Mouse (Mus musculus): ENCODE data around the gene Defa21. TPM values are rescaled to one million over a fixed set of nuclear protein-coding genes. Genes with fewer than 3 reads are reported as not detected.
A peak's percentile ranks its signal among the peaks of the same experiment; 100 is the strongest.
"Not testable (repeated sequence)": the region's sequence is repeated elsewhere in the genome, so short reads cannot be mapped to it uniquely, and the experiment has no call there.

Defa21 gene
- not detected in 2 replicates for polyA plus RNA-seq (2014; fragmentation: Nextera tagmentation; extraction: Ambion mirVana)

DNA sequence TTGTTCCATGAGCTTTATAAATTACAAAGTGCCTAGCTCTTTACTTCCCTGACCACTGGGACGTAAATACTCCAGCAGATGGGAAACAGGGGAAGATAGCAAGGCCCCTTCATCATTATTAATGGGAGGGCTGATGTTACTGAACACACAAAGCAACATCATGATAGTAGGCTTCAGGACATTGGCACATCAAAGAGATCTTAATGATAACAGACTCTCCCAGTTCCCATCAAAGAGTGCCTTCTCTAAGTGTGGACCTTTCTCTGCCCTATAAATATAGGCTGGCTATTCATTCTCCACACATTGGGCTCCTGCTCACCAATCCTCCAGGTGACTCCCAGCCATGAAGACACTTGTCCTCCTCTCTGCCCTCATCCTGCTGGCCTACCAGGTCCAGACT is at the start of gene Defa21:
Defa21 (plus strand) TSS at position 301 of the 400 bp plus-strand sequence.
- H3K4me1 ChIP-seq (replicated peaks; ENCODE audit: control insufficient read depth, insufficient read depth, low read length); H3K4me3 ChIP-seq (ENCODE audit: low read depth, low read length); H3K27me3 ChIP-seq (ENCODE audit: control insufficient read depth, insufficient read depth, low read length); H3K4me2 ChIP-seq (ENCODE audit: low read depth, low read length, severe bottlenecking); H3K27ac ChIP-seq (ENCODE audit: low read depth, low read length); H3K36me3 ChIP-seq (ENCODE audit: control insufficient read depth, insufficient read depth, low read length); ATAC-seq (replicated peaks; ENCODE audit: low FRiP score); H3K9me3 ChIP-seq (ENCODE audit: control insufficient read depth, low read length); DNase-seq (ENCODE audit: low spot score); H3K9ac ChIP-seq (ENCODE audit: low read length): not testable (repeated sequence)
- WGBS, result no CpG with 5 or more reads among the region's 1 CpGs

DNA sequence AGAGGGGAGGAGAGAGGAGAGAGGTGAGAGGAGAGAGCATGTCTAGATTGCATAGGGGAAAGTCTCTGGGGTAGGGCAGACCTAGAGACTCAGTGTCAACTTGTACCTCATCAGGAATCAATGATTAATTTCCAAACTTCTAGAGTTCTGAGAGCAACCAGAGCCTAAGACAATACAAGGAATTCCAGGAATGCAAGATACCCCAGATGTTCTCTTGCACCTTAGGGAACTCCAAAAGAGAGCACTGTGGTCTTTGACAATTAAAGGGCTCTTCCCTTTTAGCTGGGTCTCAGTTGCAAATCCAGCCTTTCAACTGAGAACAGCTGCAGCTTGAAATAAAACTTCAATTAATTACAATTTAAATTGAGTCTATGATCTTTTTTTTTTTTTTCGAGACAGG is 45.5 kb upstream of the Defa21 start:
- no peaks in the 10 kb centered on the region; the same call in 1 of the 2 replicates for H3K9me3 ChIP-seq (ENCODE audit: control insufficient read depth, low read length)
- WGBS, result 28% methylated on average over 1 of the region's 1 CpGs
- no peaks in the 10 kb centered on the region for H3K27me3 ChIP-seq (ENCODE audit: control insufficient read depth, insufficient read depth, low read length)
- H3K27ac ChIP-seq (ENCODE audit: low read depth, low read length), result no peak overlapping the region
- no peaks in the 10 kb centered on the region for H3K4me1 ChIP-seq (replicated peaks; ENCODE audit: control insufficient read depth, insufficient read depth, low read length)
- DNase-seq (ENCODE audit: low spot score) (no peak), ATAC-seq (replicated peaks; ENCODE audit: low FRiP score) (no peak)
- H3K4me2 ChIP-seq (ENCODE audit: low read depth, low read length, severe bottlenecking), result no peak overlapping the region
- H3K9ac ChIP-seq (ENCODE audit: low read length), result no peak overlapping the region
- no peak overlapping the region for H3K4me3 ChIP-seq (ENCODE audit: low read depth, low read length)
- no peaks in the 10 kb centered on the region for H3K36me3 ChIP-seq (ENCODE audit: control insufficient read depth, insufficient read depth, low read length)

DNA sequence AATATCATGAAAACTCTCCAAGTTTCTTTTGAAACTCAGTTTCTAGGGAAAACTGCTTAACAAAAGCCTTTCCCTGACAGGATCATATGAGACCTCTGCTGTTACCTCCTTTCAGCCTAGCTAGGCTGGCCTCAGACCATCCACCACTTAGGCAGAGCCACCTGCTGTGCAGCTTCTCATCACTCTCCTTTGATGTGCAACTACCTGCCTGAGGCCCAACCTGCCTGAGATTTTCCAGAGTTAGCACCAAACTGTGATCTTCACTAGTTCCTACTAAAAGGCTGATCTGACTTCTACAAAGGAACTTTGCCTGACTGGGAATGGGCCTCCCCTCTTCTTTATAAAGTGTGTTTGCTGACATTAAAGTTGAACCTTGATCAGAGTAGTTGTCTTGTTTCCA is 31.3 kb upstream of the Defa21 start:
- not testable (repeated sequence) for H3K4me3 ChIP-seq (ENCODE audit: low read depth, low read length); H3K27ac ChIP-seq (ENCODE audit: low read depth, low read length); H3K9ac ChIP-seq (ENCODE audit: low read length); H3K4me1 ChIP-seq (replicated peaks; ENCODE audit: control insufficient read depth, insufficient read depth, low read length); H3K36me3 ChIP-seq (ENCODE audit: control insufficient read depth, insufficient read depth, low read length); H3K27me3 ChIP-seq (ENCODE audit: control insufficient read depth, insufficient read depth, low read length); H3K4me2 ChIP-seq (ENCODE audit: low read depth, low read length, severe bottlenecking); DNase-seq (ENCODE audit: low spot score); H3K9me3 ChIP-seq (ENCODE audit: control insufficient read depth, low read length); ATAC-seq (replicated peaks; ENCODE audit: low FRiP score)

- no peak overlapping the region for H3K4me3 ChIP-seq (ENCODE audit: low read depth, low read length)
- no peak overlapping the region for H3K4me2 ChIP-seq (ENCODE audit: low read depth, low read length, severe bottlenecking)
- no peak overlapping the region for H3K27ac ChIP-seq (ENCODE audit: low read depth, low read length)
- H3K9ac ChIP-seq (ENCODE audit: low read length), result no peak overlapping the region
- no peaks in the 10 kb centered on the region for H3K36me3 ChIP-seq (ENCODE audit: control insufficient read depth, insufficient read depth, low read length)
- H3K27me3 ChIP-seq (ENCODE audit: control insufficient read depth, insufficient read depth, low read length), result no peaks in the 10 kb centered on the region
- no peak for DNase-seq (ENCODE audit: low spot score)
- H3K4me1 ChIP-seq (replicated peaks; ENCODE audit: control insufficient read depth, insufficient read depth, low read length), result no peaks in the 10 kb centered on the region
- no peaks in the 10 kb centered on the region; the same call in 1 of the 2 replicates for H3K9me3 ChIP-seq (ENCODE audit: control insufficient read depth, low read length)
- no peak for ATAC-seq (replicated peaks; ENCODE audit: low FRiP score)
- 87% methylated on average over 2 of the region's 2 CpGs for WGBS
These were observed 28.6 kb upstream of the Defa21 start for GRCm38 (mm10) chr8:20996776-20997175.

GRCm38 (mm10) chr8:20997291-20997690 is 28.1 kb upstream of the Defa21 start:
- H3K27me3 ChIP-seq (ENCODE audit: control insufficient read depth, insufficient read depth, low read length), result no peaks in the 10 kb centered on the region
- H3K36me3 ChIP-seq (ENCODE audit: control insufficient read depth, insufficient read depth, low read length), result no peaks in the 10 kb centered on the region
- no peak overlapping the region for H3K9ac ChIP-seq (ENCODE audit: low read length)
- ATAC-seq (replicated peaks; ENCODE audit: low FRiP score) (no peak), DNase-seq (ENCODE audit: low spot score) (no peak)
- H3K4me1 ChIP-seq (replicated peaks; ENCODE audit: control insufficient read depth, insufficient read depth, low read length), result no peaks in the 10 kb centered on the region
- no peak overlapping the region for H3K27ac ChIP-seq (ENCODE audit: low read depth, low read length)
- H3K4me3 ChIP-seq (ENCODE audit: low read depth, low read length), result no peak overlapping the region
- no peak overlapping the region for H3K4me2 ChIP-seq (ENCODE audit: low read depth, low read length, severe bottlenecking)
- H3K9me3 ChIP-seq (ENCODE audit: control insufficient read depth, low read length), result no peaks in the 10 kb centered on the region; the same call in 1 of the 2 replicates

DNA sequence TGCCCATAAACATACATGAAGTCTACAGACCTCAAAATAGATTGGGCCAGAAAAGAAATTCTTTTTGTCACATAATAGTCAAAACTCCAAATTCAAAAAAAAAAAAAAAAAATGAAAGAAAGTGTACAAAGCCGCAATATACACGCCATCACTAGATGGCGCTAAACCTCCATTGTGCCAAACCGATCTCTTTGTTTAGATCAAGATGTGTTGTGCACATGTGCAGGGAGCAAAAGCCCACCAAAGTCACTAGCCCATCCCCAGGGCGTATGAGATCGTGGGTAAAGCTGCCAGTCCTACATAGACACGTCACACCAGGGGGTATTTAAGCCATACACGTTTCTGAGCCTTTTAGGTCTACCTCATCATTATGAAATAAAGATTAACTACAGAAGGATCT is 24.2 kb upstream of the Defa21 start:
- WGBS, result 51% methylated on average over 8 of the region's 8 CpGs
- H3K4me3 ChIP-seq (ENCODE audit: low read depth, low read length), result no peak overlapping the region
- ATAC-seq (replicated peaks; ENCODE audit: low FRiP score), result peak; percentile 64; the same call in 1 of the 2 replicates
- no peaks in the 10 kb centered on the region for H3K36me3 ChIP-seq (ENCODE audit: control insufficient read depth, insufficient read depth, low read length)
- H3K27ac ChIP-seq (ENCODE audit: low read depth, low read length), result no peak overlapping the region
- no peak overlapping the region for H3K9ac ChIP-seq (ENCODE audit: low read length)
- no peaks in the 10 kb centered on the region; the same call in 1 of the 2 replicates for H3K9me3 ChIP-seq (ENCODE audit: control insufficient read depth, low read length)
- H3K4me2 ChIP-seq (ENCODE audit: low read depth, low read length, severe bottlenecking), result no peak overlapping the region
- H3K27me3 ChIP-seq (ENCODE audit: control insufficient read depth, insufficient read depth, low read length), result no peaks in the 10 kb centered on the region
- H3K4me1 ChIP-seq (replicated peaks; ENCODE audit: control insufficient read depth, insufficient read depth, low read length), result no peaks in the 10 kb centered on the region
- DNase-seq (ENCODE audit: low spot score), result peak; percentile 49

GRCm38 (mm10) chr8:21006801-21007200 is 18.5 kb upstream of the Defa21 start:
- WGBS, result 37% methylated on average over 1 of the region's 1 CpGs
- no peaks in the 10 kb centered on the region for H3K36me3 ChIP-seq (ENCODE audit: control insufficient read depth, insufficient read depth, low read length)
- DNase-seq (ENCODE audit: low spot score) (no peak), ATAC-seq (replicated peaks; ENCODE audit: low FRiP score) (no peak)
- no peaks in the 10 kb centered on the region for H3K27me3 ChIP-seq (ENCODE audit: control insufficient read depth, insufficient read depth, low read length)
- H3K27ac ChIP-seq (ENCODE audit: low read depth, low read length), result no peak overlapping the region
- H3K4me2 ChIP-seq (ENCODE audit: low read depth, low read length, severe bottlenecking), result no peak overlapping the region
- no peaks in the 10 kb centered on the region for H3K4me1 ChIP-seq (replicated peaks; ENCODE audit: control insufficient read depth, insufficient read depth, low read length)
- no peak overlapping the region for H3K9ac ChIP-seq (ENCODE audit: low read length)
- H3K4me3 ChIP-seq (ENCODE audit: low read depth, low read length), result no peak overlapping the region
- 0 out of 2 replicates have a peak, but pooled peaks cover under 1% of the 10 kb centered on the region for H3K9me3 ChIP-seq (ENCODE audit: control insufficient read depth, low read length)

GRCm38 (mm10) chr8:21008578-21008977 is 16.8 kb upstream of the Defa21 start:
- WGBS, result 45% methylated on average over 6 of the region's 6 CpGs
- H3K27ac ChIP-seq (ENCODE audit: low read depth, low read length); ATAC-seq (replicated peaks; ENCODE audit: low FRiP score); H3K9ac ChIP-seq (ENCODE audit: low read length); H3K4me1 ChIP-seq (replicated peaks; ENCODE audit: control insufficient read depth, insufficient read depth, low read length); DNase-seq (ENCODE audit: low spot score); H3K9me3 ChIP-seq (ENCODE audit: control insufficient read depth, low read length); H3K4me3 ChIP-seq (ENCODE audit: low read depth, low read length); H3K36me3 ChIP-seq (ENCODE audit: control insufficient read depth, insufficient read depth, low read length); H3K27me3 ChIP-seq (ENCODE audit: control insufficient read depth, insufficient read depth, low read length); H3K4me2 ChIP-seq (ENCODE audit: low read depth, low read length, severe bottlenecking): not testable (repeated sequence)

DNA sequence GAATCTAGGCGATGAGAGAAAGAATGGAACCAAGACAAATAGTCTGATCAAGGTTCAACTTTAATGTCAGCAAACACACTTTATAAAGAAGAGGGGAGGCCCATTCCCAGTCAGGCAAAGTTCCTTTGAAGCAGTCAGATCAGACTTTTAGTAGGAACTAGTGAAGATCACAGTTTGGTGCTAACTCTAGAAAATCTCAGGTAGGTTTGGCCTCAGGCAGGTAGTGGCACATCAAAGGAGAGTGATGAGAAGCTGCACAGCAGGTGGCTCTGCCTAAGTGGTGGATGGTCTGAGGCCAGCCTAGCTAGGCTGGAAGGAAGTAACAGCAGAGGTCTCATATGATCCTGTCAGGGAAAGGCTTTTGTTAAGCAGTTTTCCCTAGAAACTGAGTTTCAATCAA is 14.8 kb upstream of the Defa21 start:
- ATAC-seq (replicated peaks; ENCODE audit: low FRiP score), result not testable (repeated sequence)

More for the DNA sequence above, 14.8 kb upstream of the Defa21 start:
- DNase-seq (ENCODE audit: low spot score); H3K4me2 ChIP-seq (ENCODE audit: low read depth, low read length, severe bottlenecking); H3K4me1 ChIP-seq (replicated peaks; ENCODE audit: control insufficient read depth, insufficient read depth, low read length); H3K4me3 ChIP-seq (ENCODE audit: low read depth, low read length); H3K9ac ChIP-seq (ENCODE audit: low read length); H3K27me3 ChIP-seq (ENCODE audit: control insufficient read depth, insufficient read depth, low read length); H3K36me3 ChIP-seq (ENCODE audit: control insufficient read depth, insufficient read depth, low read length); H3K27ac ChIP-seq (ENCODE audit: low read depth, low read length); H3K9me3 ChIP-seq (ENCODE audit: control insufficient read depth, low read length): not testable (repeated sequence)
- whole genome bisulfite sequencing, result 67% methylated on average over 1 of the region's 1 CpGs

Measured in forebrain, embryonic 11.5 days (tissue).